Mouse (Mus musculus): ENCODE data around the gene Prr15l.

DNA sequence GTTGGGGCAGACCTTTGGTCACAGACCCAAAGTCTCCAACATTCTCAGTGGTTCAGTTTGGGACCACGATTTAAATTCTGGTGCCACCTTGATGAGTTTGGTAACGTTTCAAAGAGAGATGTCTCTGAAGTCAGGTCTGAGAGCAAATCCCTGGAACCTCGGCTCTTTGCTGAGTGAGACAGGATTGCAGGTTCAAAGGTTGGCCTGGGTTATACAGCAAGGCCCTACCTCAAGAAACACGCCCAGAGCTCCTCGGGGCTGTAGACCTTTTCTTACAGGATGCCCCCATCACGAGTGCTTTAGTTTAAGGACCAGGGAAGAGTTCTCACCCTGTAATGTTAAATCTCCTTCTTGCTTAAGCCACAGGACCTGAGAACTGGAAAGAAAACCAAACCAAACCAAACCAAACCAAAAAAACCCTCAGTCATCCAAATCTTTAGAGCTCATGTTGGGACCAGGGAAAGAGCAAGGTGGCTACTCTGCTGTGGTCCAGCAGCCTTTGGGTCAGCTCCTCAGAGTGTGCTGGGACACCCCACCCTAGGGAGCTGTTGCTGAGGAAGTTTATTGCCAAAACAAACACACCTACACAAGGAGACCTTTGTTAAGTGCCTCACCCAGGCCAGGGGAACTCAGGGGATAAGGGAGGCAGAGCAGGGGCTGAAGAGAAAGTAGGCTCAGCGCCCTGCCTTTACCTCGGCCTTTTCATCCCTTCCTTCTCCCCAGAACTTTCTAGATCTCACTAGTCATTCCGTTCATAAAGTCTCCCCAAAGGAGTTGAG, 8.2 kb downstream of the Prr15l start:
- TF ChIP-seq EP300 (IDR thresholded peaks at IDR 0.05) (no peak), CTCF (IDR thresholded peaks at IDR 0.05) (no peak)
